Mouse (Mus musculus) heart, adult 9 months (tissue): Measurements from ENCODE around the gene Ntrk2.

Source experiments
- DNase-seq, 2 experiments: peaks; one replicate each; pipeline ENCODE4 v3.0.0; 2022; ENCODE audit warnings: low spot score in 2 of 2

Ntrk2 gene

GRCm38 (mm10) chr13:58923496-58923895 is 117.1 kb downstream of the Ntrk2 start:
- no peak for DNase-seq

GRCm38 (mm10) chr13:58924486-58924885 is 118.1 kb downstream of the Ntrk2 start:
- no peak for DNase-seq

- DNase-seq = peak; percentile 17 to 26
Observed at GRCm38 (mm10) chr13:58927186-58927585, 120.8 kb downstream of the Ntrk2 start.

- no peak for DNase-seq
Observed at GRCm38 (mm10) chr13:58927656-58928226, 121.4 kb downstream of the Ntrk2 start.

- no peak for DNase-seq
Observed at GRCm38 (mm10) chr13:58928668-58929436, 122.5 kb downstream of the Ntrk2 start.

GRCm38 (mm10) chr13:58930161-58930560 is 123.8 kb downstream of the Ntrk2 start:
- DNase-seq = no peak

- no peak for DNase-seq
Observed at GRCm38 (mm10) chr13:58933126-58933525, 126.8 kb downstream of the Ntrk2 start.

- no peak for DNase-seq
Observed at GRCm38 (mm10) chr13:58934576-58935110, 128.3 kb downstream of the Ntrk2 start.

GRCm38 (mm10) chr13:58935956-58936495 is 129.7 kb downstream of the Ntrk2 start:
- no peak for DNase-seq

- no peak for DNase-seq
Observed at GRCm38 (mm10) chr13:58937884-58938283, 131.5 kb downstream of the Ntrk2 start.

- no peak for DNase-seq
Observed at GRCm38 (mm10) chr13:58938464-58938863, 132.1 kb downstream of the Ntrk2 start.

- DNase-seq = no peak
Observed at GRCm38 (mm10) chr13:58940208-58940607, 133.8 kb downstream of the Ntrk2 start.

- DNase-seq = no peak
Observed at GRCm38 (mm10) chr13:58940798-58941197, 134.4 kb downstream of the Ntrk2 start.

- DNase-seq = no peak
Observed at GRCm38 (mm10) chr13:58945781-58946180, 139.4 kb downstream of the Ntrk2 start.

- no peak for DNase-seq
Observed at GRCm38 (mm10) chr13:58946589-58946988, 140.2 kb downstream of the Ntrk2 start.

GRCm38 (mm10) chr13:58947056-58947455 is 140.7 kb downstream of the Ntrk2 start:
- no peak for DNase-seq

GRCm38 (mm10) chr13:58954331-58954730 is 148.0 kb downstream of the Ntrk2 start:
- no peak for DNase-seq

- DNase-seq = no peak
Observed at GRCm38 (mm10) chr13:58954764-58955163, 148.4 kb downstream of the Ntrk2 start.

GRCm38 (mm10) chr13:58955237-58955777 is 148.9 kb downstream of the Ntrk2 start:
- DNase-seq = no peak

GRCm38 (mm10) chr13:58958171-58958904 is 152.0 kb downstream of the Ntrk2 start:
- DNase-seq = no peak

- no peak for DNase-seq
Observed at GRCm38 (mm10) chr13:58960321-58960720, 154.0 kb downstream of the Ntrk2 start.
